Mouse (Mus musculus) layer of hippocampus, postnatal 36 days (tissue): Measurements from ENCODE around the gene Olfr801. TPM values are rescaled to one million over a fixed set of nuclear protein-coding genes. Genes with fewer than 3 reads are reported as not detected.

Experiments
- DNase-seq, 2 experiments: peaks; one replicate each; pipeline ENCODE4 v3.0.0; 2022
- total RNA-seq, 2 experiments: library from RNA; stranded (reverse); gene quantifications; 2 replicates each; pipeline ENCODE4 v1.2.3; 2021

Olfr801 gene
- total RNA-seq, result not detected

DNA sequence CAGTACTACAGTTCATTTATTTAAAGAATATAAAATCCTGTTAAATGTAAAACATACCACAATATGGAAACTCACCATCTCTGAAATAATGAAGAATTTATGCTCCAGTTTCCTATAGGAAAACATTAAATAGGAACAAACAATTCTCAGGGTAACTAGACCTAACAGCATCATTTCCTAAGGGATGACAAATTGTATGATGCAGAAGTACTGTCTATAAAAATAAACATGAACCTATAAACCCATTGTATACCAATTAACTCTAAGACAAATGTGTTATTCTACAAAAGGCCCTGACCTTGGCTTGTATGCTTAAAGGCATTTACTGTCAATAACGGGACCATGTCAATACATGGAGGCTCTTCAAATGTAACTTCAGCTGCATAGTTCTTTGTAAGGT lies at the start of gene Olfr801:
Olfr801 (minus strand) TSS at position 101 of the 400 bp plus-strand sequence.
- no peak for DNase-seq

DNA sequence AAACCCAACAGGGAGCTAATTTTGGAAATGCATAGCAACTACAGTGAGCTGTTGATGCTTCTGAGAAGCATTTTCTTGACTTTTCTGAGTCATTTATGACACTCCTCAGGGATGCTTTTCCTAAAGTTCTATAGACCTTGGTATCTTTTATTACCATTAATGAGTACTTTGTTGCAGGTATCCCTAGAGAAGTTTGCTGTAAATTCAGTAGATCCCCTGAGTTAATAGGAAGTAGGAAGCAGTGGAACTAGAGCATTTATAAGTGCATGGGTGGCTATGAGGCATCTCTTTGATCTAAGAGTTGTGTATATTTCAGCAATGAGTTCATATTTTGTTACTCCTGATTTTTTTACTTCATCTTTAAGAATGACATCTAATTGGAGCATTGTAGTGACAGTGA lies 29.2 kb upstream of the Olfr801 start, which contains the start of gene Olfr804:
Olfr804 (plus strand) TSS at position 301 of the 400 bp plus-strand sequence.
- DNase-seq, result no peak

DNA sequence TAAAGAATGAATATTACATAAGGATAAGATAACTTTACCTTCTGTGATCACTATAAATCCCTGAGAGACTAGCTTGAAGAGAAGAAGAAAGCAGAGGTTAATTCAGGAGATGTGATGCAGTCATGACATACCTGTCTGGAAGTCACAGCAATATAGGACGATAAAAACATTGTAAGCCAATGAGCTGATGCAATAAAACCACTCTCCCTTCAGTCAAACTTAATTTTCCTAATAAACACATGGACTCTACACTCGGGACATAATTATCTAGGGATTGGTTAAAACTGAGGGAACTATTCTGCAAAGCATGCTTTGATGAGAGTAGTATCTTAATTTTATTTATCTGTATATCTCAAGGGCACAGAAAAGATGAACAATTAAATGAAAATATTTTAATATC lies 20.5 kb upstream of the Olfr801 start, which contains the start of gene Olfr803:
Olfr803 (minus strand) TSS at position 101 of the 400 bp plus-strand sequence.
- no peak for DNase-seq

DNA sequence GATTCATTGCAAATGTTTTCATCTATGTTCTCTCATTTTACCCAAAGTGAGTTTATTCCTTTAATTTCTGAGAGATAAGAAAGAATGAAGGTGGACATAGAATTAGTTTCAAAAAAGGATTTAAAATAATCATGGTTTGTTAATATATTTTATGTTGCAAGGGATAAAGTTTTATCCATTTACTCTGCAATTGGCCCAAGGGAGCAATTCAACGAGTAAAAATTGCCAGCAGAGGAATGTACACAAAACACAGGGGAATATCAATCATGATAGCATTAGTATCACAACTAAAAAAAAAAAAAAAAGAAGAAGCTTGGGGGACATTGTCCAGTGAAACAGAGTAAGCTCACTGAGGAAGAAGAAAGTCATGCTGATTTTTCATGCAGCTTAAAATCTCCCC lies 14.4 kb upstream of the Olfr801 start, which contains the start of gene Olfr802:
Olfr802 (minus strand) TSS at position 101 of the 400 bp plus-strand sequence.
- DNase-seq, result no peak

DNA sequence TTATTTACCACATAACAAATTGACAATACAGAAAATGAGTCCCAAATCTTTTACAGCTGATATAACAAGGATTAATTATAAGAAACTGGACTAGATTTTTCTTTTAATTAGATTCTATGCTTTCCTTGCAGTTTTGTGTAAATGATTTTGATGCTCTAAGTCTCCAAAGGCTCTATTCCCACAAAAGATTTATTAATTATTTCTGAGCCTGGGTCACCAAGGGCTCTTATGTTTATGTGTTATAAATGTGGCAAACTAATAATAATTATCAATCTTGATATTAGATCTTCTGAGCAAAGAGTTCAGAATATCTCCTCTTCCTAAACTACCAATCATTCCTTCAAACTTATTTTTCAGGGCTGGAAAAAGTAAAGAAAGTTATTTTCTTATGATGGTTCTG lies 16.3 kb downstream of the Olfr801 start, which contains the start of gene Olfr800:
Olfr800 (plus strand) TSS at position 301 of the 400 bp plus-strand sequence.
- DNase-seq, result no peak

DNA sequence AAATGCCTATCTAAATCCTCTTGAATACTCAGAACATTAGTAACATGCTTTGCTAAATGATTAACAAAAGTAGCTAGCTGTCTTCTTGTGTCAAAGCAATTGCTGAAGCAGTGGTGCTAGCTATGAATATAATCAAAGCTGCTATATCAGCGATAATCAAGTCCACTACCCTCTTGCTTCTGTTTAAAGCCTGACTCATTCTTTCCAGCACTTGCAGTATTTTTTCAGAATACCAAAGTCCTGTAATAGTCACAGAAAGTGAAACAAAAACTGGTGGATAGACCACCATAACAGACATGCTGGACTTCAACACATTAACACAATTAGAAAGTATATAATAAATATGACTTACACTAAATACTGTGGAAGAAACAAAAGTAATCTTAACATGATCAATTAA lies 21.9 kb downstream of the Olfr801 start:
- no peak for DNase-seq

DNA sequence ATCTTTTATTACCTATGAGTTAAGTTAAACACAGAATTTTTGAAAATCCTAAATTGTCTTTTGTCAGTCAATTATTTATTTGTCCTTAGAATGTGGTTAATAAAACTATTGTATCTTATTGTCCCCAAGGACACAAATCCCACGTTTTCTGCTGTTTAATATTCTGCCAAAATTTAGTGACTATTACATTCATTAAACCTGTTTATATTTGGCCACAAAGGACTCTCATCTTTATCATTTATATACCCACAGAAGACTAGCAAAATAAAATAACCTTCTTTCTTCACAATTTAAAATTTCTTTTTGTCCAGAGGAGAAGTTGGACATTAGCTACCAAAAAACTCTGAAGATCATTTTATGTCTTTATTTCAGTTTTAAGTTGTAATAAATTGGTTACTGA lies 36.5 kb downstream of the Olfr801 start, which contains the start of gene Olfr799:
Olfr799 (plus strand) TSS at position 301 of the 400 bp plus-strand sequence.
- no peak for DNase-seq

DNA sequence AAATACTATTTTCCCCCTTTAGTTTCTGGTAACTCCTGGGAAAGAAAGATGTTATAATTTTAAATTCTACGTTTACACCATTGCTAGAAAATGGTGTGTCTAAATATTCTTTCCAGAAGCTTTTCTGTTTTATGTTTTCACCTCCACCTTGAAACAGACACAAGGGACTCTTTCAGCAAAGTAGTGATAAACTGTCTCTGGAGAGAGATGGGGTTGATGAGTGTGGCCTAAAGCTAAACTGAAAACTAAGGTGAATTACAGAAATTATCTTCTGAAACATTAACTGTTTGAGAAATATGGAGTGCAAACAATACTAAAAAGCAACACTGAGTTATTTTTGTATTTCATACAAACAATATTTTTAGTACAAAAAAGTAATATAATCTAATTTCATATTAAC lies 45.8 kb downstream of the Olfr801 start, which contains the start of gene Olfr798:
Olfr798 (minus strand) TSS at position 101 of the 400 bp plus-strand sequence.
- no peak for DNase-seq

DNA sequence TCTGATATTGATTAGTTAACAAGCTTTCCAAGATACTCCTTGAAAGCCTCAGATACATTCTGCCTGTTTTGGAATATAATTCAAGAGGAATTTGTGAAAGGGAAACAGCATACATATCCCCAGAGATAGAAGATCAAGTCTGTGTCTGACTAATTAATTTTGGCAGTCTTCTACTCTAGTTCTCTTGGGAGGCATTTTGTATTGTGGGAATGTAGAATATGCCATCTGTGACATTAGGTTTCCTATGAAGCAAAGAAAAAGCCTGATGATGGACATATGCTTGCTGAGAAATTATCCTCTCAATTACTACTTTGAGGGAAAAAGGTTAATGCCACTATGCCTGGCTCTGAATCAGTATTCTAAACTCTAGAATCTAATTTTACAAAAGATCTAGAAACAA lies 50.4 kb downstream of the Olfr801 start:
- no peak for DNase-seq

DNA sequence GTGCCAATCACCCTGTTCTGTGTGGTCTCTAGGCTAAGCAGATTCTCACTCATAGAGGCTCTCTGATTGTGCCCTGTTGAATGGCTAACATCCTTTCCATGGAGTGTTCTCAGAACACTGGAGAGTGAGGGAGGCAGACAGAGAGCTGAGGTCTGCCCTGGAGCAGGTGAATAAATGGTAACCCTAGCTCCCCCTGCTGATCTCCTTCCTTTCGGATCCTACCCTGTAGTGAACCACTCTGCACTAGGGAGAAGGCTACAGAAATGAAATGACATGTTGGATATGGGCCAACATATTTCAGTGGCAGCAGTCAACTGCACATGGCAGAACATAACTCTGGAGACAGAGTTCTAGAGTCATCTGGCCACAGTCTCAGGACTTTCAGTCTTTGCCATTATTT lies 51.9 kb downstream of the Olfr801 start:
- no peak for DNase-seq

Other genes with a start within 250 kb of the Olfr801 start
- gene Olfr786, start 246.6 kb downstream of the Olfr801 start, total RNA-seq, result not detected
- not detected for gene Olfr787, start 212.0 kb downstream of the Olfr801 start, total RNA-seq
- gene Olfr788, start 202.9 kb downstream of the Olfr801 start, total RNA-seq, result not detected
- not detected for gene Olfr789, start 189.1 kb downstream of the Olfr801 start, total RNA-seq
- not detected for gene Olfr790, start 175.4 kb downstream of the Olfr801 start, total RNA-seq
- not detected for gene Olfr791, start 152.1 kb downstream of the Olfr801 start, total RNA-seq
- not detected for gene Olfr792, start 134.7 kb downstream of the Olfr801 start, total RNA-seq
- not detected for gene Olfr794, start 106.2 kb downstream of the Olfr801 start, total RNA-seq
- gene Olfr796, start 61.3 kb downstream of the Olfr801 start, total RNA-seq, result not detected
- gene Olfr798, start 45.9 kb downstream of the Olfr801 start, total RNA-seq, result not detected
- gene Olfr799, start 36.4 kb downstream of the Olfr801 start, total RNA-seq, result not detected
- not detected for gene Olfr800, start 16.2 kb downstream of the Olfr801 start, total RNA-seq
- under 1 TPM in 1 of 2 experiments, not detected in 1; 0.05 TPM for gene Olfr802, start 14.3 kb upstream of the Olfr801 start, total RNA-seq
- not detected for gene Olfr803, start 20.4 kb upstream of the Olfr801 start, total RNA-seq
- gene Olfr804, start 29.3 kb upstream of the Olfr801 start, total RNA-seq, result not detected
- gene Olfr805, start 55.5 kb upstream of the Olfr801 start, total RNA-seq, result not detected
- not detected for gene Olfr806, start 68.1 kb upstream of the Olfr801 start, total RNA-seq
- not detected for gene Olfr807, start 83.9 kb upstream of the Olfr801 start, total RNA-seq
- gene Olfr808, start 91.6 kb upstream of the Olfr801 start, total RNA-seq, result not detected
- gene Olfr809, start 100.8 kb upstream of the Olfr801 start, total RNA-seq, result not detected
- gene Olfr810, start 121.1 kb upstream of the Olfr801 start, total RNA-seq, result not detected
- gene Olfr811, start 130.5 kb upstream of the Olfr801 start, total RNA-seq, result not detected
- not detected for gene Olfr812, start 172.2 kb upstream of the Olfr801 start, total RNA-seq
- gene Olfr813, start 181.5 kb upstream of the Olfr801 start, total RNA-seq, result not detected
- not detected for gene Olfr814, start 206.0 kb upstream of the Olfr801 start, total RNA-seq
- gene Olfr815, start 232.0 kb upstream of the Olfr801 start, total RNA-seq, result not detected
- gene Olfr816, start 241.7 kb upstream of the Olfr801 start, total RNA-seq, result not detected